Mouse (Mus musculus) layer of hippocampus, postnatal 36 days (tissue): Measurements from ENCODE around the gene Myh9. TPM values are rescaled to one million over a fixed set of nuclear protein-coding genes. Genes with fewer than 3 reads are reported as not detected.
"Not testable (repeated sequence)": the region's sequence is repeated elsewhere in the genome, so short reads cannot be mapped to it uniquely, and the experiment has no call there.

Experiments
- DNase-seq, 2 experiments: peaks; one replicate each; pipeline ENCODE4 v3.0.0; 2022
- total RNA-seq, 2 experiments: library from RNA; stranded (reverse); gene quantifications; 2 replicates each; pipeline ENCODE4 v1.2.3; 2021

The Myh9 gene
- total RNA-seq, 2 experiments from 2014 or later, result 92.4 to 103 TPM

- not testable (repeated sequence) for DNase-seq
Measured at GRCm38 (mm10) chr15:77867231-77867968, 25.4 kb upstream of the Myh9 start.

GRCm38 (mm10) chr15:77866583-77867220, 24.7 kb upstream of the Myh9 start:
- DNase-seq, result no peak

- DNase-seq, result no peak
Measured at GRCm38 (mm10) chr15:77864063-77864758, 22.2 kb upstream of the Myh9 start.

GRCm38 (mm10) chr15:77862991-77863972, 21.3 kb upstream of the Myh9 start:
- DNase-seq, result no peak

GRCm38 (mm10) chr15:77860081-77860665, 18.2 kb upstream of the Myh9 start:
- no peak for DNase-seq

- DNase-seq, result peak; percentile 33 to 34
Measured at GRCm38 (mm10) chr15:77857662-77858156, 15.7 kb upstream of the Myh9 start.

GRCm38 (mm10) chr15:77856541-77856940, 14.6 kb upstream of the Myh9 start:
- no peak for DNase-seq

- no peak for DNase-seq
Measured at GRCm38 (mm10) chr15:77855301-77855700, 13.3 kb upstream of the Myh9 start.

GRCm38 (mm10) chr15:77852001-77852400, 10.0 kb upstream of the Myh9 start:
- no peak for DNase-seq

- no peak for DNase-seq
Measured at GRCm38 (mm10) chr15:77851136-77851535, 9.2 kb upstream of the Myh9 start.

- no peak for DNase-seq
Measured at GRCm38 (mm10) chr15:77849572-77850229, 7.7 kb upstream of the Myh9 start.

GRCm38 (mm10) chr15:77849039-77849436, 7.1 kb upstream of the Myh9 start:
- no peak for DNase-seq

- DNase-seq, result peak in 1 of 2 experiments; percentile 26
Measured at GRCm38 (mm10) chr15:77848415-77849038, 6.6 kb upstream of the Myh9 start.

GRCm38 (mm10) chr15:77847826-77848225, 5.9 kb upstream of the Myh9 start:
- no peak for DNase-seq

GRCm38 (mm10) chr15:77847108-77847507, 5.1 kb upstream of the Myh9 start:
- DNase-seq, result no peak

GRCm38 (mm10) chr15:77845931-77846595, 4.1 kb upstream of the Myh9 start:
- not testable (repeated sequence) for DNase-seq

GRCm38 (mm10) chr15:77844955-77845635, 3.1 kb upstream of the Myh9 start:
- peak; percentile 51 to 56 for DNase-seq

- no peak for DNase-seq
Measured at GRCm38 (mm10) chr15:77844048-77844447, 2.1 kb upstream of the Myh9 start.

GRCm38 (mm10) chr15:77843494-77844041, 1.6 kb upstream of the Myh9 start:
- not testable (repeated sequence) for DNase-seq
